Mouse (Mus musculus): ENCODE results near the gene Tmem178. TPM values are rescaled to one million over a fixed set of nuclear protein-coding genes. Genes with fewer than 3 reads are reported as not detected.

Gene Tmem178
- total and polyA plus RNA-seq, 3 experiments, result 0.28 TPM; not detected in 2

GRCm38 (mm10) chr17:80921286-80922134 lies 22.9 kb upstream of the Tmem178 start:
- Histone ChIP-seq H3K4me1 (ENCODE audit: control insufficient read depth in 1 of 2, insufficient read depth in 2 of 2, low read length in 2 of 2) (no peaks in the 10 kb centered on the region), H3K9ac (ENCODE audit: control insufficient read depth, low read depth, low read length, poor library complexity, severe bottlenecking) (no peak overlapping the region), H3K9me3 (replicated peaks; ENCODE audit: insufficient read depth, low read length) (no peaks in the 10 kb centered on the region), H3K27me3 (ENCODE audit: control insufficient read depth in 1 of 2, insufficient read depth in 2 of 2, low read length in 2 of 2) (no peaks in the 10 kb centered on the region; a peak in 1 of 4 replicates), H3K4me3 (ENCODE audit: control insufficient read depth in 1 of 2, insufficient read depth in 1 of 2, low read depth in 2 of 2, low read length in 2 of 2) (no peak overlapping the region), H3K79me2 (ENCODE audit: control insufficient read depth, insufficient read depth, low read length, poor library complexity) (no peaks in the 10 kb centered on the region), H3K27ac (ENCODE audit: control insufficient read depth, low read depth, low read length) (no peak overlapping the region), H3K36me3 (ENCODE audit: control insufficient read depth in 1 of 2, insufficient read depth in 2 of 2, low read length in 2 of 2) (no peaks in the 10 kb centered on the region)
- no peak for TF ChIP-seq KAT2A (conservative IDR thresholded peaks at IDR 0.05; ENCODE audit: low read depth, low read length)
- TF ChIP-seq BHLHE40 (IDR thresholded peaks at IDR 0.05; ENCODE audit: borderline replicate concordance, low read depth, low read length), result no peak
- TF ChIP-seq JUND (IDR thresholded peaks at IDR 0.05; ENCODE audit: low read depth, low read length), result no peak
- TF ChIP-seq NRF1 (IDR thresholded peaks at IDR 0.05; ENCODE audit: insufficient read depth, low read depth, low read length, poor library complexity, severe bottlenecking), result no peak
- no peak for TF ChIP-seq POLR2A (IDR thresholded peaks at IDR 0.05; ENCODE audit: control insufficient read depth in 1 of 2, insufficient read depth in 1 of 2, low read depth in 1 of 2, low read length in 2 of 2, poor library complexity in 1 of 2)
- TF ChIP-seq ZMIZ1 (IDR thresholded peaks at IDR 0.05; ENCODE audit: low read depth, low read length), result no peak
- no peak for DNase-seq (ENCODE audit: low read depth, low spot score)

- no peaks in the 10 kb centered on the region; a peak in 1 of 4 replicates for H3K27me3 ChIP-seq (ENCODE audit: control insufficient read depth in 1 of 2, insufficient read depth in 2 of 2, low read length in 2 of 2)
- no peaks in the 10 kb centered on the region for H3K79me2 ChIP-seq (ENCODE audit: control insufficient read depth, insufficient read depth, low read length, poor library complexity)
- no peak overlapping the region for H3K9ac ChIP-seq (ENCODE audit: control insufficient read depth, low read depth, low read length, poor library complexity, severe bottlenecking)
- no peak for DNase-seq (ENCODE audit: low read depth, low spot score)
- no peaks in the 10 kb centered on the region for H3K36me3 ChIP-seq (ENCODE audit: control insufficient read depth in 1 of 2, insufficient read depth in 2 of 2, low read length in 2 of 2)
- no peaks in the 10 kb centered on the region for H3K9me3 ChIP-seq (replicated peaks; ENCODE audit: insufficient read depth, low read length)
- no peak overlapping the region for H3K4me3 ChIP-seq (ENCODE audit: control insufficient read depth in 1 of 2, insufficient read depth in 1 of 2, low read depth in 2 of 2, low read length in 2 of 2)
- TF ChIP-seq MAZ (IDR thresholded peaks at IDR 0.05; ENCODE audit: low read depth, low read length) (no peak), SIN3A (IDR thresholded peaks at IDR 0.05; ENCODE audit: low read length) (no peak), CHD1 (IDR thresholded peaks at IDR 0.05; ENCODE audit: low read depth, low read length) (no peak), MAX (IDR thresholded peaks at IDR 0.05; ENCODE audit: low read length) (no peak), GATA1 (IDR thresholded peaks at IDR 0.05; ENCODE audit: low read depth, low read length) (no peak), NRF1 (IDR thresholded peaks at IDR 0.05; ENCODE audit: insufficient read depth, low read depth, low read length, poor library complexity, severe bottlenecking) (no peak)
- no peak overlapping the region for H3K27ac ChIP-seq (ENCODE audit: control insufficient read depth, low read depth, low read length)
- H3K4me1 ChIP-seq (ENCODE audit: control insufficient read depth in 1 of 2, insufficient read depth in 2 of 2, low read length in 2 of 2), result no peaks in the 10 kb centered on the region
These were observed 18.9 kb upstream of the Tmem178 start for GRCm38 (mm10) chr17:80925554-80925953.

GRCm38 (mm10) chr17:80927151-80927550 lies 17.3 kb upstream of the Tmem178 start:
- no peaks in the 10 kb centered on the region for H3K9me3 ChIP-seq (replicated peaks; ENCODE audit: insufficient read depth, low read length)
- H3K4me3 ChIP-seq (ENCODE audit: control insufficient read depth in 1 of 2, insufficient read depth in 1 of 2, low read depth in 2 of 2, low read length in 2 of 2), result no peak overlapping the region
- H3K36me3 ChIP-seq (ENCODE audit: control insufficient read depth in 1 of 2, insufficient read depth in 2 of 2, low read length in 2 of 2), result no peaks in the 10 kb centered on the region
- DNase-seq (ENCODE audit: low read depth, low spot score), result no peak
- H3K9ac ChIP-seq (ENCODE audit: control insufficient read depth, low read depth, low read length, poor library complexity, severe bottlenecking), result no peak overlapping the region
- H3K4me1 ChIP-seq (ENCODE audit: control insufficient read depth in 1 of 2, insufficient read depth in 2 of 2, low read length in 2 of 2), result no peaks in the 10 kb centered on the region
- no peaks in the 10 kb centered on the region for H3K79me2 ChIP-seq (ENCODE audit: control insufficient read depth, insufficient read depth, low read length, poor library complexity)
- no peaks in the 10 kb centered on the region for H3K27me3 ChIP-seq (ENCODE audit: control insufficient read depth in 1 of 2, insufficient read depth in 2 of 2, low read length in 2 of 2)
- H3K27ac ChIP-seq (ENCODE audit: control insufficient read depth, low read depth, low read length), result no peak overlapping the region
- TF ChIP-seq GABPA (IDR thresholded peaks at IDR 0.05; ENCODE audit: low read depth, low read length), result no peak
- no peak for TF ChIP-seq MXI1 (IDR thresholded peaks at IDR 0.05; ENCODE audit: low read depth, low read length)
- no peak for TF ChIP-seq CTCF (IDR thresholded peaks at IDR 0.05 in 2 of 3, conservative IDR thresholded peaks at IDR 0.05 in 1 of 3; ENCODE audit: control insufficient read depth in 1 of 3, insufficient read depth in 1 of 3, low read depth in 2 of 3, low read length in 3 of 3, poor library complexity in 1 of 3, severe bottlenecking in 1 of 3)
- no peak for TF ChIP-seq UBTF (IDR thresholded peaks at IDR 0.05; ENCODE audit: borderline replicate concordance, insufficient read depth, low read depth, low read length)
- no peak for TF ChIP-seq USF1 (IDR thresholded peaks at IDR 0.05; ENCODE audit: low read depth, low read length)
- TF ChIP-seq KAT2A (conservative IDR thresholded peaks at IDR 0.05; ENCODE audit: low read depth, low read length), result no peak
- no peak for TF ChIP-seq MYC (IDR thresholded peaks at IDR 0.05; ENCODE audit: low read depth, low read length)
- no peak for TF ChIP-seq E2F4 (IDR thresholded peaks at IDR 0.05; ENCODE audit: borderline replicate concordance, low read depth, low read length)
- no peak for TF ChIP-seq ETS1 (IDR thresholded peaks at IDR 0.05; ENCODE audit: low read depth, low read length)
- TF ChIP-seq USF2 (IDR thresholded peaks at IDR 0.05; ENCODE audit: borderline replicate concordance in 1 of 2, insufficient read depth in 1 of 2, low read depth in 1 of 2, low read length in 2 of 2), result no peak
- no peak for TF ChIP-seq EP300 (IDR thresholded peaks at IDR 0.05; ENCODE audit: low read depth in 1 of 2, low read length in 2 of 2)
- TF ChIP-seq RCOR1 (IDR thresholded peaks at IDR 0.05; ENCODE audit: low read depth, low read length), result no peak
- TF ChIP-seq POLR2AphosphoS2 (IDR thresholded peaks at IDR 0.05; ENCODE audit: low read length), result no peak
- no peak for TF ChIP-seq SIN3A (IDR thresholded peaks at IDR 0.05; ENCODE audit: low read length)
- TF ChIP-seq MAX (IDR thresholded peaks at IDR 0.05; ENCODE audit: low read length), result no peak
- TF ChIP-seq POLR2A (IDR thresholded peaks at IDR 0.05; ENCODE audit: control insufficient read depth in 1 of 2, insufficient read depth in 1 of 2, low read depth in 1 of 2, low read length in 2 of 2, poor library complexity in 1 of 2), result no peak
- no peak for TF ChIP-seq CHD2 (IDR thresholded peaks at IDR 0.05; ENCODE audit: low read length)

All from MEL (cell line).